Mouse (Mus musculus) brain, adult 2 months (tissue): ENCODE measurements at regions not wholly inside any gene's neighbourhood (a gene's known extent, or its start where the extent isn't known, plus 50 kb on each side); places are given as distances from the start of the nearest gene placed in this dataset.

ENCODE experiments used
- DNase-seq: peaks from one replicate; pipeline ENCODE4 v3.0.0; 2011; ENCODE audit warnings: low read depth, low spot score

DNA sequence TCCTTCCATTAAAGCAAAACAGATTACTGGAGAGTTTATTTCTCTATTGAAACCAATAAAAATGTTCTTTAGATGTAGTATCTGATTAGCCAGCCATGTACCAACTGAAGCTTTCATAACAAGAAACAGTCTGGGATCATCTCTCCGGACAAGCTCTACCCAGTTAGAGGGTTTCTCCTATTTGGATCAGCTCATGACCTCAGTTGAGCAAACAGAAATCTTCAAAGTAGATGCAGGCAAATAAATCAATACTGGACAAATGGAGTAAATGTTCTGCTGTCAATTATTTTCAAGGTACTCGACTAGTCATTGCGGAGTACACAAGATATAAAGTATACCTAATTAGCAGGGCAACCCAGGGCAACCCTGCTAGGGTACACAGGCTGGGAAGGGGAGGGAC lies 67.4 kb downstream of the Avpr1a start:
- DNase-seq = no peak

DNA sequence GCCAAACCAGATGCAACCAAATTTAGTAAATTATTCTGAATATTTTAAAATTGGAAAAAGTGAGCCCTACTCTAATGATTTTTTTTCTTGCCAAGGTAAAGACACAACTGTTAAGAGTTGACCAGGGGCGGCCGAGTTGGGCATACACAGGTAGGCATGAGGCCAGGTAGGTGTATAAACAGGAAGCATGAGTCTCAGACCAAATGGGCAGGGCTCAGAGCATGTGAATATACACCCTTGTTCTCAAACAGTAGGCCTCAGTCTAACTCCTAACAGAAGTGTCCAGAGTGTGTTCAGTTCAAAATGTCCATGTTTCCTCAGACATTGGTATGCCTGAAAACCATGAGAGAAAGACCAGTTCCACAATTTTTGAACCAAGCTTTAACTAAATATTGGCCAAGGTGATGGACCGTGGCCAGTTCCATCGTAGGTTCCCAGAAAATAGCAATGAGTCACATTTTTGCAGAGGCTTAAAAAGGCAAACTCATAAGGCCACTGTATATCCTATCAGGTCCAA lies 71.0 kb downstream of the Avpr1a start:
- DNase-seq = no peak

DNA sequence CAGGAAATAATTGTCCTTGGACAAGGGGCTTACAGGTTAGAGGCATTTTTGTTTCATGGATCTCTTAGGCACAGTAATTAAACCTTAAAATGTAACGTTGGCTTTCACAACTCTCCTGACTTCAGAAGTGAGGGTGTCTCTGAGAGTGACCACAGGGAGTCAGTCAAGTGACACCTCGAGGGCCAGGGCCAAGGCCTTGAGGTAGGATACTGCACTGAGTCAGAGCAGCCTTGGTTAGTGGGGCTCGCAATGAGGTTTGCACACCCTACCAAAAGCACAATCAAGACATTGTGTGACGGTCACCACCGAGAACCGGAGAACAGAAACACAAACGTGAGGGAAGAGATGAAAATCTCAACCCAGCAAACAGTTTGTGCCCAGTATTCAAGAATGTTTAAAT lies 71.7 kb downstream of the Avpr1a start:
- no peak for DNase-seq

DNA sequence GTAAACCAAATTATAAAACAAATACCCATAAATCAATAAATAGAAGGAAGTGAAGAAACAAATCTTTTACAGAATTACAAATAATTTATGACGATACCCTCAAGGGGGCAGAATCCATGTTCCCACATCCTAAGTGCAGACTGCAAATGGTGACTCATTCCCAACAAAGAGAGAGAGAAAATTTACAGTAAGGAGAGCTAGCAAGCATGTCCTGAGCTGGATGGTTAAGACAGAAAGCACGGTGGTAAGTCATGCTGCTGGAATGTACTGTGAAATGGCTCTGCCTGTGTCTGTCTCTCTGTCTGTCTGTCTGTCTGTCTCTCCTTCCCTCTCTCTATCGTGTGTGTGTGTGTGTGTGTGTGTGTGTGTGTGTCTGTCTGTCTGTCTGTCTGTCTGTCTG lies 74.3 kb downstream of the Avpr1a start:
- peak; percentile 3 for DNase-seq

DNA sequence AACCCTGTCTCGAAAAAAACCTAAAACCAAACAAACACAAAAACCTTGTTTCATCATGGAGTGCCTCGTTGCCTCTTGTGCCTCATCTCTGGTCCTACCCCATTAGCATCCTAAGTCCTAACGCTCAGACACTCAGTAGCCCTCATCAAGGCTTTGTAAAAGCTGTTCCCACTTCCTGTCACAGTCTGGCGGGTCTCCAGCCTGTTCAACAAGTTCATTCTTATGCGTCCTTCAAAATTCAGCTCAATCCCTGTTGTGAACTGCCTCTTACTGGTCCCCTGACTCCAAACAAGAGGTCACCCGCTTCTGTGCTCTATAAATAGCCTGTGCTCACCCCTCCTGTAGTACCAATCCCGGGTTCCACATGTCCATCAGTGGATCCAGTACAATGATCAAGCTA lies 77.1 kb downstream of the Avpr1a start:
- DNase-seq = no peak

DNA sequence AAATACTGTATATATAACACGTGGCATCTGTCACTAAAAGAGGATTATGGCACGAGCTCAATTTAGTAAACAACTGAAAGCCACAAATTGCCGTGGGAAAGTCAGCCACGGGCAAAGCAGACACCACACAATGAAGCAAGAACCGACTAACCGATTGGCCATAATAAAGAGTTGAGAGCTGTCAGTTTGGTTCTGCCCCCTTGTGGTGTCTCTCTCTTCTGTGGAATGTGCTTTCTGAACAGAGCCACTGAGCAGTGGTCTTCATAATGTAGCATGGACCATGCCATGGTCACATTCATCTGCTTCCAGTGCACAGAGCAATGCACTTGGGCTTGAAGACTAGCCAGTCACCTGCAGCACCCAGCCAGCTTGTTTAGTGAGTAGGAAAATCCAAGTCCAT lies 77.5 kb downstream of the Avpr1a start:
- peak; percentile 16 for DNase-seq

DNA sequence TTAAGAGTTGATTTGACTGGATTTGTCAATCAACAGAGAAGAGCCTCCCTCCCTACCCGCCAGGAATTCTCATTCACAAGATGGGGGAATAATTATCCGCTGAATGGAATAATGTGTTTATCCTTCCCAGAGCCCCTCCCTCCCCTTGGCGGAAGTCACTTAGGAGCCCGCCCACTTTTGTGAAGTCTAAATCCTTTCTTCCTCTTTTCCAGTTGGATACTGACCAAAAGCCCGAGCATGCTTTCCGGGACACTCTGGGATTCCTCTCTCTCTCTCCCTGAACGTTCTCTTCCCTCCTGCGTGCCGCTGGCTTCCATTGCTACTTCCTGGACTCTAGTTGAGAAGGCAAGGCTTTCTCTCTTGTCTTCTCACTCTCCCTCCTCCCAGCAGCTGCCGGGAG lies 79.9 kb downstream of the Avpr1a start:
- peak; percentile 2 for DNase-seq

DNA sequence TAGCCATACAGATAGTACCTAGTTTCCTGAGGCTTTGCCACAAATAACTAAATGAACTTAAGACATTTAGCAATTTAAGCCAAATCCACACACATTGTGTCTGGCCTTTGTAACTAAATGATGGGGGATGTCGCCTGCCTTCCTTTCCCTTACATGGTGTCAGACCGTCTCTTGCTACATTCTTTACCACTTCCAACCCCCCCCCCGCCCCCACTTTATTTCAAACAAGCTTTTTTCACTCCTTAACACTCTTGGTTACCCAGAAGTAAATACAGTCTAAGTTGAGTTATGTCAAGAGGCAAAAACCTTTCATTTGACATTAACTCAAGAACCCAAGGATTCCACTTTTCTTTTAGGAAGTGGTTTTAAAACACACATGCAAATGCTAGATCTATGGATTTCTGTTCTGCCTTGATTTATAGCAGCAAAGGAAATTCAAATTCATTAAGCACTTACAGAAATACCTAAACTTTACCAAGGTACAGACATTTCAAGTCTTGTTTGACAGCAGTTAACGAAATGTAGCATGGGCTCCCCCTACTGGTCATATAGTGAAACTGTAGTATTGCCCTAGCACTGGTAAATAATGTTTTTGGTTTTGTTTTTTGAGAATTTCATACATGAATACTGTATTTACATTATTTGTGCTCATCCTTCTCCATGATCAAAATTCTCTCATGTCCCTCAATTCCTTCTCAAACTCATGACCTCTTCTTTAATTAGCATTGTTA lies 80.8 kb downstream of the Avpr1a start:
- peak; percentile 72 for DNase-seq

DNA sequence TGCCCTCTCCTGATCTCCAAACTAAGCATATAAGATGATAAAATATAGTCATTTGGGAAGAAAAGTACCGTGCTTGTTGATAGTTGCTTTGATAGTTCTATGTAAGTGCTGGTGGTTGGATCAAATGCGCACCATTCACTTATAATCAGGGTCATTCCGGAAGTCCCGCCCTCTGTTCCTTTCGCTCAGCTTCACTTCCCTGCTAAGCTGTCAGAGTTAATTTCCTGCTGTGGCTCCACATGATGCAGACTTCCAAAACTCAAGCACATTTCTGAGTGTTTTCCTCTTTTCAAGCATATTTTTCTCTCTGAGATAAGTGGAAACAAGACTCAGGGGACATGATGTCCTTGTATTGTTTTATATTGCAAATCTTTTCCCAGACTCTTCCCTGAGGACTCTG lies 86.4 kb downstream of the Avpr1a start:
- DNase-seq = no peak

DNA sequence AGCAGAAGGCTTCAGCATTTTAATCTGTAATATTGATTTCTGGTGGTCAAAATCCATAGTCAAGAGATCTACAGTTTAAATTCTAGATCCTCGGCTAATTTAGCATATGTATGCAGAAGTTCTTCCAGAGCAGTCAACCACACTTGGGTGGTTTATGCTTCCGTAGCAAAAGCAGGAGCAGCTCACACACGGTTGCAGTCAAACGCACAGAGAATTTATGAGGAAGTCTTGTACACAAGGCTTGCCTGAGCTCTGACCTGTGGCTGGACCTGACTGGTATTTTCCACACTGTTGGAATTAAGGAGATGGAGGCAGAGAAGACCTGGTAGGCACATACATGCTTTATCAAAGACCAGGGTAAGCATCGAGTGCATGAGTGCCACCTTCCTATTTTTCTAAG lies 86.8 kb downstream of the Avpr1a start:
- DNase-seq = no peak

DNA sequence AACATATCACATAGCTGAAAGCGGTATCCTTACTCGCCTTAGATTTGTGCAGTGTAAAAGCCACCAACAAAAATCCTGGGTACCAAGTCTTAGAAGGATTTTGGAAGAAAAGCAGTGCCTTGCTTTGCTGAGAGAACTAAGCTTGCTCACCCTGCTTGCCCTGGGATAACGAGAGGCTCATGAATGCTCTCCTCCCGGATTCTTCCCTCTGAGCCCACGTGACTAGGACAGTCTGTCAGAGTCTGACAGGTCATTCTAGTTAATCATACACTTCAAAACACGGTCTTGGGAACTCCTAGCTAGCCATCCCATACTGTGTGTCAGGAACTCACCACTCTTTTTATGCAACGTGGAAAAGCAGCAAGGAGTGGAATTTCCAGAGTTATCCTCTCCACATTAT lies 91.4 kb downstream of the Avpr1a start:
- DNase-seq = no peak

DNA sequence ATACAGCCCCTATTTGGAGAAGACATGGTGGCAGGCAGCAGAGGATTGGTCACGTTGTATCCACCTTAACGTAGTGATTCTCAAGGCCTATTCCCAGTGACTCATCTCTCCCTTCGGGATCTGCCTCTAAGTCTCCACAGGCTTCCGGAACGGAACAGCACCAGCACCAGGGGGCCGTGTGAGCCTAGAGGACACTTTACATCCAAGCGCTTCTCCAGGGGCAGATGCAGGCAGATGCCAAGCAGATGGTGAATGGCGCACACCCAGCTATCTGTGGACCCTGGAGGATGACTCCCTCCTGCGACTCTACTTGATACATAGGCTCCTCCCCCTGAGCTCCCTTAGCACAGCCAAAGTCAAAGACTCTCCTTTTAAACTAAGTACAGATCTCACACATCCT lies 94.3 kb downstream of the Avpr1a start:
- no peak for DNase-seq

DNA sequence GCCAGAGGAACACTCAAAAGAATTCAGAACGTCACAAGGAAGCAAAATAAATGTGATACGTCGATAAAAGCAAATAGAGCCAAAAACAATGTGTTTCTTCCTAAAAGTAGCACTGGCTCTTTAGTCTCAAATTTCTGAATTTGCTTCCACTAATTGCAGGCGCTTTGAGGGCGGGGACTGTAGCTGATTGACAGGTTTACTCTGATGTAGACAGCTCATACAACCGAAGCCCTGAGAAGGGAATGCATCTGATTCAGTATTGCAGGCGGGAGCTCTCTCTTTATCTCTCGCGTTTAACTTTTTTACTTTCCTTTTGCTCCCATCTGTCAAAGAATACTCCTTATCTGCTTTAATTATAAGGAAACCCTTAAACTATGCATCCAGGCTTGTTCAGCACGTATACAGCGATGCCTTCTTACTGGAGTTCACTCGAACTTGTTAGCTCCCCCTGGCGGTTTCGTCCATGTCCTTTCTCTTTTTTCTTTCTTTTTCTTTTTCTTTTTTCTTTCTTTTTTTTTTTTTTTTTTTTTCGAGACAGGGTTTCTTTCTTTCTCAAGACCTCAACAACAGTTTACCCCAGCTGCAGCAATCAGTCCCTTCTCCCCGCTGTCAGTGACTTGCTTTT lies 95.9 kb downstream of the Avpr1a start:
- peak; percentile 78 for DNase-seq

DNA sequence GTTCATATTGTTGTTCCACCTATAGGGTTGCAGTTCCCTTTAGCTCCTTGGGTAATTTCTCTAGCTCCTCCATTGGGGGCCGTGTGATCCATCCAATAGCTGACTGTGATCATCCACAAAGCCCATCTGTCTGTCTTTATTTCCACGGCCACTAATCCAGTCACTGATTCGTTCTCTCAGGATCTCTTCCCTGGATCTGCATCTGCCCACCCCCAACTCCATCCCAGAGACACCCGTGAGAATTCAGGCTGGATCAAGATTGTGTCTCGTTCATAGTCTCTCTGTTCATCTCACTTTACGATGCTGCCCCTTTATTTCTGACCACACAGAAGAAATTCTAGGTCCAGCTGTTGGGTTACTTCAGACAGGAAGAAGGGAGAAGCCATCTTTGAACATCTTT lies 96.7 kb downstream of the Avpr1a start:
- DNase-seq = no peak

DNA sequence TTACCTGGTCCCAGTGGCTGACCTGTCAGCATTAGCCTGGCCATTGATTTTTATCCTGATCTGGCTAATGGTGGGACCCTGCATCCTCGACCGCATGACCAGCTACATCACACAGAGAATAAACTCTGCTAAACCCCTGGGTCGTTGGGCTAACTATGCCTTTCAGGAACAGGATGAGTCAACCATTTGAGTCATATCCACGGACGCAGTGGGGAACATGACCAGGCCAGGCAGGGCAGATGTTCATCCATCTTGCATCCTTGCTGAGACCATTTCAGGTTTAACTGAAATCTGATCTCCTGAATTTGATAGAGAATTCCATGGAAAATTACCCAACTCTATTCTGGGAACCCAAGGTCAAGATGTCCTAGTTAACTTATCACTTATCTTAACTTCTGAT lies 103.3 kb downstream of the Avpr1a start:
- DNase-seq = no peak

DNA sequence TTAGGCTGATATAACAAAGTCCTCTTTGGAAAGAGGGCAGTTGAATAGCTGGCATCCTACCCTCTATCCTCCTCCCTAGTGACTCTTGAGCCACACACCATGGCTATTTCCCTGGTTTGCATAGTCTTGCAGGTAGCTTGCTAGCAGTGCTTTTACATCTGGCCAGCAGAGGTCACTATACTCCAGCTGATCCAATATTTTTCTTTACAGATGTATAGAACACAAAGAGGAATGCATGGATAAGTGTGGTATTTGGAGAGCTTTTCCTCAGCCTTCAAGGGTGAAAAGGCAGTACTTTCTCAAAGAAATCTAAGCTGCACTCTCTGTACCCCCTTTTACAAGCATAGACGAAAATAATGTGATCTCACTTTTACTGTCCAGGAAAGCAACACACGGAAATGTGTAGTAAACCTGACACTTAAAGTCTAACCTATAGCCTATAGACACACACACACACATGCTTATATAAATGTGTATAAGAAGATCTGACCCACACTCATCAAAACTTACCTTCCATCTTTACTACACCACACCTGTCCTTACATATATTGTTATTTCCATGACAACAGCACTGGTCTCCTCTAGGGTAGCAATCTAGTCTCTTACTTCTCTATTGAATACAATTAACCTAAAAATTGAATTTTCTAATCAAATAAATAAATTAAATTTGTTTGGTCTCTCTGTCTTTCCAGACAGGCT lies 105.0 kb downstream of the Avpr1a start:
- DNase-seq = peak; percentile 89

DNA sequence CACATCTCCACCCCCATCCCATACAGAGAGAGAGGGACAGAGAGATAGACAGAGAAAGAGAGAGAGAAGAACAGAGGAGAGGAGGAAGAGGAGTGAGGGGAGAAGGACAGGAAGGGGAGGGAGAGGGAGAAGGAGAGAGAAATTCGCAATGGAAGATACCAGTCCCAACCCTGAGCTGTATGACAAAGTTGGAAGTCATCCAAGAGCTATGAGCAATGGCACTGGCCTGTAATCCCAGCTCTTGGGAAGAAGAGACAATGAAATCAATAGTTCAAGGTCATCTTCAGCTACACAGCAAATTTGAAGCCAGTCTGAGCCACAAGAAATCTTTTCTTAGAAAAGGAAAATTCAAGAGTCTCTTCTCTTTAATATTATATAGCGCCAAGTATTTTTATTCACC lies 105.6 kb downstream of the Avpr1a start:
- peak; percentile 20 for DNase-seq

DNA sequence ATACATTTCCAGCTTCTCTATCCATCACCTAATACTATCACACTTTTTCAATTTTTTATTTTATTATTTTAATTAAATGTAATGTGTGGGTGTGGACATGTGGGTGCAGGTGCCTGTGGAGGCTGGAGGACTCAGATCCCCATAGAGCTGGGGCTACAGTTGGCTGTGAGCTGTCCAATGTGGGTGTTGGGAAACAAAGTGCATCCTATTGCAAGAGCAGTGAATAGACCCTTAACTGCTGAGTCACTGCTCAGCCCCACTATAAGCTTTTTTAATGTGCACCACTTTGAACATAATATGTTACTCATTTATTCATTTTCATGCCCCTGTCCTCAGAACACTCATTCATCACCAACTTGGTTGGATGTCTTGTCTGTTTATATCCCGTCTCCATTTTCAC lies 110.4 kb downstream of the Avpr1a start:
- DNase-seq = no peak

DNA sequence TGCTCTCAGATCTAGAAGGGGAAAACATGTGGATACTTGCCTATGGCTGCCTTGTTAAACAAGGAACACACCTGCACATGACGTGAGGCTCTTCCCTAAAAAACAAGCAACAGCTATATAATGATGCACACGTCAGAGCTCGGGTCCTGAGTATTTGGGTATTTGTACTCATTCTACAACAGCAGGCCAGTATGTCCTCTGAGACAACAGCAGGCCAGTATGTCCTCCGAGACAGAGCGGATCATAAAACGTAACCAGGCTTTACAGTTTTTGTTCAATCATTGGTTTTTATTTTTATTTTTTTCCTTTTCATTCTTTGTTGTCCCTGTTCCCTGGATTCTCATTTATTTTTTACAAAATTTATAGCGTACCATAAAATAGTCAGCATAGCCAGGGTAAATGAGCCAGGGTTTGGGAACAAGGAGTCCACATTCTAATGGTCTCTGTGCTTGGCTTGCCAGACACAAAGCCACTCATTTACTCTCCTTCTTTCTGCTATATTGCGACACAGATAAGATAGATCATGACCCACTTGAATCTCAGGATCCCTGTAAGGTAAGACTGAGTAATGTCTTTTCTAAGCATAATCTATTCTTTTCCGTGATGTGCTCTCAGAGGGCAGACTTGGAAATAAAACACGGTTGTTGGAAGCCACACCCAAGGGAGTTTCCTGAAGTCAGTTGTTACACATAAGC lies 111.8 kb downstream of the Avpr1a start:
- no peak for DNase-seq

DNA sequence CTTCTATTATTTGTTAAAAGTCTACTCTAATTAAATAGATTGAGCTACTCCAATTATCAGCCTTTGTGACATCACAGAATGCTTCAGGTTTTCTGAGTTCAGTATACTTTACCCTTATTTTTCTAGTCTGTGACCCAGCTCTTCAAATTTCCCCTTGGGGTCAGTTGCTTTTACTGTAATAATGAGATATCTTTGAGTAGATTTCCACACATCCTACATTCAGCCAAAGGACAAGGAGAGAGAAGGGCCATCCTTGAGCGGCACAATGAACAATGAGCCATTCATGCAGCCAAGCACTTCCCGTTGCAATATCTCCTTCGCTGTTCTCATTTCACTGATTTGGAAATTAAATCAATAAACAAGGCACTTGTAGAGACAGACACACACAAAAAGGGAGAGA lies 113.6 kb downstream of the Avpr1a start:
- no peak for DNase-seq

DNA sequence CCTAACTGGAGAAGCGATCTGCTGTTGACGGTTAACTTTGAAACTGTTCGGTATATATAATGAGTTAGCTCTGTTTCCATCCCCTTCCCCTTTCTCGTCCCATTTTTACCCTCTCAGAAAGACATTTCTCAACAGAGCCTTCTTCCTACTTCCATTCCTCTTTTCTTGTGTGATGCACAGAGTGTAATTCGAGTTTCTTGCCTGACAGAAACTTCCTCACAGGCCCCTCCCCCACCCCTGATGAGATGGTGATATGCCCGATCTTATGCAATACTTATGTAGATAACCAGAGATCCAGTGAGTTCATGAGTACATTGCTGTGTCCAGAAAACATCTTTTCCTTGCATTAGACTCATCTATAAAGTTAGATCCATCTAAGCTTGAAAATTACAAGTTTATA lies 114.2 kb downstream of the Avpr1a start:
- DNase-seq = no peak

DNA sequence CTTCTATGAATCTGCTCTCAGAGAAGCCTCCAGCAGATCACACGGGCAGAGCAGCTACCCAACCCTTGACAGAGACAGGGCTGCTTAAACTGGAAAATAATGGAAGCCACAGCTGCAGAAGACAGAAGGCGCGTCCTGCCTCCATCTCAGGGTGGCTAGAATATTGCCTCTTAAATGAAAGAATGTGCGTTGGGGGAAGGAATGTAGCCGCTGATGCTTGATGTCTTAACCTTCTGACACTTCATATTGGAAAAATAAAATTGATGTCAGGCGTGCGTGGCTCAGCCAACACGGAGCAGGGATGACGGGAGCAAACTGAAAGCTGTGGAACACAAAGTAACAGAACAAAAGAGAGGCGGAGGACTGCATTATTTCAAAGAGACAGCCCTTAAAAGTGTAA lies 114.6 kb upstream of the Ppm1h start:
- DNase-seq = peak; percentile 16
